Mouse (Mus musculus) MEL (cell line): ENCODE data around the gene E2f2.

ENCODE experiments used
- CHD2 ChIP-seq: IDR thresholded peaks from 2 replicates; pipeline ENCODE4 v1.6.1; 2011; ENCODE audit warnings: low read length, improper control_type of control experiment
- CTCF ChIP-seq, 3 experiments: IDR thresholded peaks in 2 of 3; conservative IDR thresholded peaks in 1 of 3; 2 replicates each; pipeline ENCODE4 v1.5.1; 2011 to 2012; ENCODE audit warnings: low read length in 3 of 3, low read depth in 2 of 3, mild to moderate bottlenecking in 2 of 3, improper control_type of control experiment in 1 of 3, inconsistent platforms in 1 of 3, mixed read lengths in 1 of 3, moderate library complexity in 1 of 3; ENCODE audit not compliant: control insufficient read depth in 1 of 3, insufficient read depth in 1 of 3, poor library complexity in 1 of 3, severe bottlenecking in 1 of 3
- ELF1 ChIP-seq: IDR thresholded peaks from 2 replicates; pipeline ENCODE4 v1.6.1; 2014; ENCODE audit warnings: low read depth, mild to moderate bottlenecking, inconsistent platforms, low read length, improper control_type of control experiment, moderate library complexity
- EP300 ChIP-seq, 2 experiments: IDR thresholded peaks; 2 replicates each; pipeline ENCODE4 v1.6.1; 2011; ENCODE audit warnings: improper control_type of control experiment in 2 of 2, low read length in 2 of 2, low read depth in 1 of 2, mild to moderate bottlenecking in 1 of 2
- JUND ChIP-seq: IDR thresholded peaks from 2 replicates; pipeline ENCODE4 v1.6.1; 2011; ENCODE audit warnings: low read depth, mild to moderate bottlenecking, improper control_type of control experiment, low read length
- MAZ ChIP-seq: IDR thresholded peaks from 2 replicates; pipeline ENCODE4 v1.6.1; 2012; ENCODE audit warnings: low read depth, mild to moderate bottlenecking, inconsistent platforms, low read length, improper control_type of control experiment
- NRF1 ChIP-seq: IDR thresholded peaks from 2 replicates; pipeline ENCODE4 v1.6.1; 2014; ENCODE audit warnings: low read depth, mild to moderate bottlenecking, inconsistent platforms, low read length, improper control_type of control experiment, moderate library complexity; ENCODE audit not compliant: poor library complexity, insufficient read depth, severe bottlenecking
- POLR2A ChIP-seq, 2 experiments: IDR thresholded peaks; 2 replicates each; pipeline ENCODE4 v1.6.1; 2011 to 2012; ENCODE audit warnings: low read length in 2 of 2, mild to moderate bottlenecking in 2 of 2, control low read depth in 1 of 2, improper control_type of control experiment in 1 of 2, low read depth in 1 of 2, moderate library complexity in 1 of 2; ENCODE audit not compliant: control insufficient read depth in 1 of 2, insufficient read depth in 1 of 2, poor library complexity in 1 of 2
- POLR2AphosphoS2 ChIP-seq: IDR thresholded peaks from 2 replicates; pipeline ENCODE4 v1.6.1; 2011; ENCODE audit warnings: low read length, improper control_type of control experiment
- TBP ChIP-seq: IDR thresholded peaks from 2 replicates; pipeline ENCODE4 v1.8.0; 2011; ENCODE audit warnings: low read depth, low read length, improper control_type of control experiment
- USF1 ChIP-seq: IDR thresholded peaks from 2 replicates; pipeline ENCODE4 v1.6.1; 2014; ENCODE audit warnings: low read depth, mild to moderate bottlenecking, inconsistent platforms, low read length, improper control_type of control experiment, moderate library complexity
- ZKSCAN1 ChIP-seq: IDR thresholded peaks from 2 replicates; pipeline ENCODE4 v1.6.1; 2012; ENCODE audit warnings: low read depth, mild to moderate bottlenecking, inconsistent platforms, low read length, improper control_type of control experiment, moderate library complexity

- TF ChIP-seq EP300 (IDR thresholded peaks at IDR 0.05; ENCODE audit: low read depth in 1 of 2, low read length in 2 of 2) (no peak), CTCF (IDR thresholded peaks at IDR 0.05 in 2 of 3, conservative IDR thresholded peaks at IDR 0.05 in 1 of 3; ENCODE audit: control insufficient read depth in 1 of 3, insufficient read depth in 1 of 3, low read depth in 2 of 3, low read length in 3 of 3, poor library complexity in 1 of 3, severe bottlenecking in 1 of 3) (peak; percentile 72 to 89 (median 73)), JUND (no peak), POLR2A (IDR thresholded peaks at IDR 0.05; ENCODE audit: control insufficient read depth in 1 of 2, insufficient read depth in 1 of 2, low read depth in 1 of 2, low read length in 2 of 2, poor library complexity in 1 of 2) (no peak), MAZ (no peak), ELF1 (no peak), ZKSCAN1 (no peak), TBP (no peak), NRF1 (peak; percentile 20; the same call in 1 of the 2 replicates), CHD2 (no peak), USF1 (no peak), POLR2AphosphoS2 (no peak)
Observed at GRCm38 (mm10) chr4:136199562-136200292, 27.5 kb downstream of the E2f2 start.
